Mouse (Mus musculus): Measurements from ENCODE around the gene Hk1. TPM values are rescaled to one million over a fixed set of nuclear protein-coding genes. Genes with fewer than 3 reads are reported as not detected.
A peak's percentile ranks its signal among the peaks of the same experiment; 100 is the strongest.

Gene Hk1
- polyA plus RNA-seq, 1 experiment: 45.3 TPM

GRCm38 (mm10) chr10:62287460-62288124 is 92.1 kb downstream of the Hk1 start:
- H3K4me3 ChIP-seq (ENCODE audit: insufficient read depth, low read length): no peak overlapping the region
- no peak overlapping the region for H3K27ac ChIP-seq (ENCODE audit: insufficient read depth, low read length)
- TF ChIP-seq POLR2A (IDR thresholded peaks at IDR 0.05; ENCODE audit: low read depth, low read length) (no peak), CTCF (IDR thresholded peaks at IDR 0.05; ENCODE audit: borderline replicate concordance, insufficient read depth, low read length) (no peak)
- H3K4me1 ChIP-seq (ENCODE audit: control insufficient read depth, insufficient read depth, low read length): no peaks in the 10 kb centered on the region

DNA sequence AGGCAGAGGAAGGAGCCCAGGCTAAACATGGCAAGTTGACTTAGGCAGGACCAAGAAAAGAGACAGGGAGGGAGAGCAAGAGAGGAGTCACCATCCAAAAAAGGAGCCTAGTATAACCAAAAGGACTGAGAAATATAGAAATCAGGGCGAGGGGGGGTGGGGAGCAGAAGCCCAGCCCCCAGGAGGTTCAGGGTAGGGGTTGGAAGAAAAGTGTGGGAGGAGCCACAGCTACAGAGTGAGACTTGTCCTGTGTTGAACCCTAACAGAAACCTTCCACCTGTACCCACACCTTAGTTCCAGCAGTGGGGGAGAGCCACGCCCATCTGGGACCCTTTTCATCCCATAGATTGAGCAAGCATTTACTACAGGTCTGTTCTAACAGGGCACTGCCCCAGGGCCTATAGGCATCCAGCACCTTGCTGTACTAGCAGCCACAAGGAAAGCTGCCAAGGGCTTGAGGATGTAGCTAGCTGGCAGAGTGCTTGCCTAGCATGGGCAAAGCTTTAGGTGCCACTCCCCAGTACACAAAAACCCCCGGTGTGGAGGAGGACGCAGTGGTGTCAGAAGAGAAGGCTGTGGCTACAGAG is 96.4 kb downstream of the Hk1 start:
- Histone ChIP-seq H3K4me1 (ENCODE audit: control insufficient read depth, insufficient read depth, low read length) (no peaks in the 10 kb centered on the region), H3K4me3 (ENCODE audit: insufficient read depth, low read length) (no peak overlapping the region), H3K27ac (ENCODE audit: insufficient read depth, low read length) (no peak overlapping the region)
- TF ChIP-seq POLR2A (IDR thresholded peaks at IDR 0.05; ENCODE audit: low read depth, low read length): no peak
- TF ChIP-seq CTCF (IDR thresholded peaks at IDR 0.05; ENCODE audit: borderline replicate concordance, insufficient read depth, low read length): no peak

- H3K27ac ChIP-seq (ENCODE audit: insufficient read depth, low read length): no peak overlapping the region
- H3K4me1 ChIP-seq (ENCODE audit: control insufficient read depth, insufficient read depth, low read length): no peaks in the 10 kb centered on the region
- no peak overlapping the region for H3K4me3 ChIP-seq (ENCODE audit: insufficient read depth, low read length)
- TF ChIP-seq CTCF (IDR thresholded peaks at IDR 0.05; ENCODE audit: borderline replicate concordance, insufficient read depth, low read length): no peak
- TF ChIP-seq POLR2A (IDR thresholded peaks at IDR 0.05; ENCODE audit: low read depth, low read length): no peak
Measured at GRCm38 (mm10) chr10:62282782-62283181, 96.9 kb downstream of the Hk1 start.

DNA sequence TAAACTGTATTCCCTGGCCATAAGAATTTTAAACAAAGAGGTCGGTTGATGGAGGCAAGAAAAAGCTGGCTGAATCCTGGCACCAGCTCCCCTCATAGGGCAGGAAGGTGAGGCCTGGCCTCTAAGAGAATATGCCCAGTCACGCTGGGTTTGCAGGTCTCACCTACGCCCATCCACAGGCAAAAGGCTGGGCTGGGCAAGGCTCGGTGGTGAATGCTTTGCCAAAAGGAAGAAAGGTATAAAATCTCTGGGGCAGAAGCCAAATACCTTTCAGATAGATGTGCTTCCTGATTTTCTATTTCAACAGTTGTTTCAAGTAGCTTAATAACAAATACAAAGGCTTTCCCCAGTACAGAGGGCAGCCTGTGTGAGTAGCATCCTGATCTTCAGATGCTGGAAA is 100.0 kb downstream of the Hk1 start:
- no peak for TF ChIP-seq CTCF (IDR thresholded peaks at IDR 0.05; ENCODE audit: borderline replicate concordance, insufficient read depth, low read length)
- TF ChIP-seq POLR2A (IDR thresholded peaks at IDR 0.05; ENCODE audit: low read depth, low read length): no peak
- Histone ChIP-seq H3K4me3 (ENCODE audit: insufficient read depth, low read length) (no peak overlapping the region), H3K4me1 (ENCODE audit: control insufficient read depth, insufficient read depth, low read length) (no peaks in the 10 kb centered on the region), H3K27ac (ENCODE audit: insufficient read depth, low read length) (no peak overlapping the region)

- no peak for TF ChIP-seq CTCF (IDR thresholded peaks at IDR 0.05; ENCODE audit: borderline replicate concordance, insufficient read depth, low read length)
- TF ChIP-seq POLR2A (IDR thresholded peaks at IDR 0.05; ENCODE audit: low read depth, low read length): no peak
- Histone ChIP-seq H3K4me1 (ENCODE audit: control insufficient read depth, insufficient read depth, low read length) (no peaks in the 10 kb centered on the region), H3K4me3 (ENCODE audit: insufficient read depth, low read length) (no peak overlapping the region), H3K27ac (ENCODE audit: insufficient read depth, low read length) (no peak overlapping the region)
Measured at GRCm38 (mm10) chr10:62279066-62279465, 100.6 kb downstream of the Hk1 start.

DNA sequence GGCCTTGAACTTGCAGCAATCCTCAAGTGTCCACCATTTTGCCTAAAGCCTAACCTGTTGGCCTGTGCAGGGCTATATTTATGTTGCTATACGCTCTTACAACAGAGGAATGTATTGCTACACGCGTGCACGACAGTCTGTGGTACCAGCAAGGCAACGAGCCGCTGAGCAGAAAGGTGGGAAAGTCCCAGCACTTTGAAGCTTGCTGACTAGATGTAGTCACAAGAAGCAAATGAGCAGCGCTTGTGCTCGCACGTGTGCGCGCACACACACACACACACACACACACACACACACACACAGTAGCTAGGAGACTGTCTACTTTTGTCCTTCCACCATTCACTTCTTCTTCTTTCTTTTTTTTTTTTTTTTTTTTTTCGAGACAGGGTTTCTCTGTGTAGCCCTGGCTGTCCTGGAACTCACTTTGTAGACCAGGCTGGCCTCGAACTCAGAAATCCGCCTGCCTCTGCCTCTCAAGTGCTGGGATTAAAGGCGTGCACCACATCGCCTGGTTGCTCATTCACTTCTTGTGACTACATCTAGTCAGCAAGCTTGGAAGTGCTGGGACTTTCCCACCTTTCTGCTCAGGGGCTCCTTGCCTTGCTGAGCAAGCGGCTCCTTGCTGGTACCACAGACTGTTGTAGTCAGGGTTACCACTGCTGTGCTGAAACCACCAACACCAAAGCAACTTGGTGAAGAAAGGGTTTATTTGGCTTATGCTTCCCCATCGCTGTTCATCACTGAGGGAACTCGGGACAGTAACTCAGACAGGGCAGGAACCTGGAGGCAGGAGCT is 102.0 kb downstream of the Hk1 start:
- TF ChIP-seq CTCF (IDR thresholded peaks at IDR 0.05; ENCODE audit: borderline replicate concordance, insufficient read depth, low read length) (no peak), POLR2A (IDR thresholded peaks at IDR 0.05; ENCODE audit: low read depth, low read length) (no peak)
- Histone ChIP-seq H3K27ac (ENCODE audit: insufficient read depth, low read length) (no peak overlapping the region), H3K4me3 (ENCODE audit: insufficient read depth, low read length) (no peak overlapping the region), H3K4me1 (ENCODE audit: control insufficient read depth, insufficient read depth, low read length) (no peaks in the 10 kb centered on the region)

DNA sequence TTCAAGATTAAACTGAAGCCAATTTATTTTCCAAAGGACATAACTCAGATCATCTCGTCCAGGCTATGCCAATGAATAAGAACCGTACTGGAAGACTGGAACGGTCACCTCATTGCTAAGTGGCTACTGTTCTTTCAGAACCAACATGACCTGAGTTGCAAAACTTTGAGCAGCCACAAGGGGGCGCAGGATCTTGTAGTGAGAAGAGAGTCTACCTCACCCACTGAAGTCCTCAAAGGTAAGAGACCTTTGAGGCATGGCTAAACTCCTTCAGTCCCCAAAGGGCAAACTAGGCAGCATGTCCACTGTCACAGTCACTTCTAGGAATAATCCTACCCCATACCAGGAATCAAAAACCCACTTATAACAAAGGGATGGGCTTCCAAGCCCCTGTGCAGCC is 104.5 kb downstream of the Hk1 start:
- no peak overlapping the region for H3K4me3 ChIP-seq (ENCODE audit: insufficient read depth, low read length)
- no peaks in the 10 kb centered on the region for H3K4me1 ChIP-seq (ENCODE audit: control insufficient read depth, insufficient read depth, low read length)
- no peak overlapping the region for H3K27ac ChIP-seq (ENCODE audit: insufficient read depth, low read length)
- TF ChIP-seq CTCF (IDR thresholded peaks at IDR 0.05; ENCODE audit: borderline replicate concordance, insufficient read depth, low read length): 0 out of 2 replicates have a peak, but pooled peaks have one; percentile 23
- no peak for TF ChIP-seq POLR2A (IDR thresholded peaks at IDR 0.05; ENCODE audit: low read depth, low read length)

GRCm38 (mm10) chr10:62269278-62269677 is 110.4 kb downstream of the Hk1 start:
- TF ChIP-seq POLR2A (IDR thresholded peaks at IDR 0.05; ENCODE audit: low read depth, low read length) (no peak), CTCF (IDR thresholded peaks at IDR 0.05; ENCODE audit: borderline replicate concordance, insufficient read depth, low read length) (no peak)
- Histone ChIP-seq H3K4me3 (ENCODE audit: insufficient read depth, low read length) (no peak overlapping the region), H3K27ac (ENCODE audit: insufficient read depth, low read length) (no peak overlapping the region), H3K4me1 (ENCODE audit: control insufficient read depth, insufficient read depth, low read length) (no peaks in the 10 kb centered on the region)

DNA sequence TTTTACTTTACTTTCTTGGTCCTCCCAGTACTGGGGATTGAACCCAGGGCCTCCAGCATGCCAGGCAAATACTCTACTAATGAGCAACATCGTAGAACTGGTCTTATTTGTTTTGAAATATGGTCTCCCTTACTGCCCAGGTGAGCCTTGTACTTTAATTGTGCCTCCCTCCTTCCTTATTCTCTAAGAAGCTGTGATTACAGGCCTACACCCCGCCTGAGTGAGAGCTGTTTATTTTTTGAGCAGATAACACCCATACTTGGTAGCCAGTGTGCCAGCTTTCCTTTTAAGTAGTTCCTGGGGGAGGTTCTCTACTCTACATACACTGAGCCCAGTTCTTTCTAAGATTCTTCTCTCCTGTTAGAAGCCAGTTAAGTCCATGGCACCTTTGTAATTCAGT is 115.4 kb downstream of the Hk1 start:
- TF ChIP-seq CTCF (IDR thresholded peaks at IDR 0.05; ENCODE audit: borderline replicate concordance, insufficient read depth, low read length): no peak
- no peak for TF ChIP-seq POLR2A (IDR thresholded peaks at IDR 0.05; ENCODE audit: low read depth, low read length)
- no peak overlapping the region for H3K4me3 ChIP-seq (ENCODE audit: insufficient read depth, low read length)
- no peak overlapping the region for H3K27ac ChIP-seq (ENCODE audit: insufficient read depth, low read length)
- H3K4me1 ChIP-seq (ENCODE audit: control insufficient read depth, insufficient read depth, low read length): no peaks in the 10 kb centered on the region

Data from embryonic fibroblast, embryonic 13.5 days (primary cell).